Mouse (Mus musculus): ENCODE results near the gene Rhbdd2. TPM values are rescaled to one million over a fixed set of nuclear protein-coding genes. Genes with fewer than 3 reads are reported as not detected.

The Rhbdd2 gene
- polyA plus RNA-seq, 1 experiment, result 36.5 TPM

GRCm38 (mm10) chr5:135674821-135675220, 42.4 kb downstream of the Rhbdd2 start:
- no peak for TF ChIP-seq CTCF (IDR thresholded peaks at IDR 0.05; ENCODE audit: borderline replicate concordance, control insufficient read depth, extremely low read depth, insufficient read depth, low read length, poor library complexity)
- TF ChIP-seq POLR2A (IDR thresholded peaks at IDR 0.05; ENCODE audit: control insufficient read depth, extremely low read depth, insufficient read depth, low read length, poor library complexity), result no peak
- no peaks in the 10 kb centered on the region for H3K36me3 ChIP-seq (ENCODE audit: control insufficient read depth, insufficient read depth, low read length)
- no peaks in the 10 kb centered on the region for H3K27me3 ChIP-seq (ENCODE audit: control insufficient read depth, insufficient read depth, low read length)
- no peak overlapping the region for H3K27ac ChIP-seq (ENCODE audit: control insufficient read depth, insufficient read depth, low read length)
- peaks cover 4% of the 10 kb centered on the region for H3K4me1 ChIP-seq (replicated peaks; ENCODE audit: control insufficient read depth, insufficient read depth, low read length)
- DNase-seq, result peak; percentile 21
- WGBS, result 6% methylated on average over 11 of the region's 11 CpGs
- H3K4me3 ChIP-seq (ENCODE audit: control insufficient read depth, insufficient read depth, low read length), result no peak overlapping the region

GRCm38 (mm10) chr5:135676696-135677095, 44.3 kb downstream of the Rhbdd2 start:
- no peaks in the 10 kb centered on the region for H3K36me3 ChIP-seq (ENCODE audit: control insufficient read depth, insufficient read depth, low read length)
- peaks cover 4% of the 10 kb centered on the region for H3K4me1 ChIP-seq (replicated peaks; ENCODE audit: control insufficient read depth, insufficient read depth, low read length)
- 60% methylated on average over 3 of the region's 3 CpGs for WGBS
- no peak for DNase-seq
- no peak overlapping the region for H3K4me3 ChIP-seq (ENCODE audit: control insufficient read depth, insufficient read depth, low read length)
- H3K27ac ChIP-seq (ENCODE audit: control insufficient read depth, insufficient read depth, low read length), result no peak overlapping the region
- TF ChIP-seq POLR2A (IDR thresholded peaks at IDR 0.05; ENCODE audit: control insufficient read depth, extremely low read depth, insufficient read depth, low read length, poor library complexity) (no peak), CTCF (IDR thresholded peaks at IDR 0.05; ENCODE audit: borderline replicate concordance, control insufficient read depth, extremely low read depth, insufficient read depth, low read length, poor library complexity) (no peak)
- no peaks in the 10 kb centered on the region for H3K27me3 ChIP-seq (ENCODE audit: control insufficient read depth, insufficient read depth, low read length)

GRCm38 (mm10) chr5:135677251-135677650, 44.8 kb downstream of the Rhbdd2 start:
- Histone ChIP-seq H3K27me3 (ENCODE audit: control insufficient read depth, insufficient read depth, low read length) (no peaks in the 10 kb centered on the region), H3K36me3 (ENCODE audit: control insufficient read depth, insufficient read depth, low read length) (no peaks in the 10 kb centered on the region), H3K4me3 (ENCODE audit: control insufficient read depth, insufficient read depth, low read length) (no peak overlapping the region), H3K27ac (ENCODE audit: control insufficient read depth, insufficient read depth, low read length) (no peak overlapping the region), H3K4me1 (replicated peaks; ENCODE audit: control insufficient read depth, insufficient read depth, low read length) (peaks cover 4% of the 10 kb centered on the region)
- TF ChIP-seq POLR2A (IDR thresholded peaks at IDR 0.05; ENCODE audit: control insufficient read depth, extremely low read depth, insufficient read depth, low read length, poor library complexity) (no peak), CTCF (IDR thresholded peaks at IDR 0.05; ENCODE audit: borderline replicate concordance, control insufficient read depth, extremely low read depth, insufficient read depth, low read length, poor library complexity) (no peak)
- 15% methylated on average over 2 of the region's 2 CpGs for WGBS
- DNase-seq, result no peak

- Histone ChIP-seq H3K4me1 (replicated peaks; ENCODE audit: control insufficient read depth, insufficient read depth, low read length) (peaks cover 4% of the 10 kb centered on the region), H3K4me3 (ENCODE audit: control insufficient read depth, insufficient read depth, low read length) (no peak overlapping the region), H3K36me3 (ENCODE audit: control insufficient read depth, insufficient read depth, low read length) (no peaks in the 10 kb centered on the region), H3K27ac (ENCODE audit: control insufficient read depth, insufficient read depth, low read length) (no peak overlapping the region), H3K27me3 (ENCODE audit: control insufficient read depth, insufficient read depth, low read length) (no peaks in the 10 kb centered on the region)
- no peak for DNase-seq
- WGBS, result 95% methylated on average over 6 of the region's 6 CpGs
- TF ChIP-seq POLR2A (IDR thresholded peaks at IDR 0.05; ENCODE audit: control insufficient read depth, extremely low read depth, insufficient read depth, low read length, poor library complexity) (no peak), CTCF (IDR thresholded peaks at IDR 0.05; ENCODE audit: borderline replicate concordance, control insufficient read depth, extremely low read depth, insufficient read depth, low read length, poor library complexity) (no peak)
Observed at GRCm38 (mm10) chr5:135678481-135678880, 46.1 kb downstream of the Rhbdd2 start.

- Histone ChIP-seq H3K4me3 (ENCODE audit: control insufficient read depth, insufficient read depth, low read length) (no peak overlapping the region), H3K27me3 (ENCODE audit: control insufficient read depth, insufficient read depth, low read length) (no peaks in the 10 kb centered on the region), H3K4me1 (replicated peaks; ENCODE audit: control insufficient read depth, insufficient read depth, low read length) (peaks cover under 1% of the 10 kb centered on the region; the same call in 1 of the 2 replicates), H3K36me3 (ENCODE audit: control insufficient read depth, insufficient read depth, low read length) (no peaks in the 10 kb centered on the region), H3K27ac (ENCODE audit: control insufficient read depth, insufficient read depth, low read length) (no peak overlapping the region)
- DNase-seq, result no peak
- 92% methylated on average over 6 of the region's 6 CpGs for WGBS
- TF ChIP-seq CTCF (IDR thresholded peaks at IDR 0.05; ENCODE audit: borderline replicate concordance, control insufficient read depth, extremely low read depth, insufficient read depth, low read length, poor library complexity) (no peak), POLR2A (IDR thresholded peaks at IDR 0.05; ENCODE audit: control insufficient read depth, extremely low read depth, insufficient read depth, low read length, poor library complexity) (no peak)
Observed at GRCm38 (mm10) chr5:135680967-135681545, 48.6 kb downstream of the Rhbdd2 start.

GRCm38 (mm10) chr5:135682009-135682408, 49.6 kb downstream of the Rhbdd2 start:
- Histone ChIP-seq H3K4me3 (ENCODE audit: control insufficient read depth, insufficient read depth, low read length) (no peak overlapping the region), H3K4me1 (replicated peaks; ENCODE audit: control insufficient read depth, insufficient read depth, low read length) (peaks cover 3% of the 10 kb centered on the region; the same call in 1 of the 2 replicates), H3K27me3 (ENCODE audit: control insufficient read depth, insufficient read depth, low read length) (no peaks in the 10 kb centered on the region), H3K27ac (ENCODE audit: control insufficient read depth, insufficient read depth, low read length) (no peak overlapping the region), H3K36me3 (ENCODE audit: control insufficient read depth, insufficient read depth, low read length) (no peaks in the 10 kb centered on the region)
- no peak for TF ChIP-seq CTCF (IDR thresholded peaks at IDR 0.05; ENCODE audit: borderline replicate concordance, control insufficient read depth, extremely low read depth, insufficient read depth, low read length, poor library complexity)
- no peak for TF ChIP-seq POLR2A (IDR thresholded peaks at IDR 0.05; ENCODE audit: control insufficient read depth, extremely low read depth, insufficient read depth, low read length, poor library complexity)
- 95% methylated on average over 5 of the region's 5 CpGs for WGBS
- DNase-seq, result no peak
